Mouse (Mus musculus): Measurements from ENCODE around the gene Dll4.

Dll4 gene

DNA sequence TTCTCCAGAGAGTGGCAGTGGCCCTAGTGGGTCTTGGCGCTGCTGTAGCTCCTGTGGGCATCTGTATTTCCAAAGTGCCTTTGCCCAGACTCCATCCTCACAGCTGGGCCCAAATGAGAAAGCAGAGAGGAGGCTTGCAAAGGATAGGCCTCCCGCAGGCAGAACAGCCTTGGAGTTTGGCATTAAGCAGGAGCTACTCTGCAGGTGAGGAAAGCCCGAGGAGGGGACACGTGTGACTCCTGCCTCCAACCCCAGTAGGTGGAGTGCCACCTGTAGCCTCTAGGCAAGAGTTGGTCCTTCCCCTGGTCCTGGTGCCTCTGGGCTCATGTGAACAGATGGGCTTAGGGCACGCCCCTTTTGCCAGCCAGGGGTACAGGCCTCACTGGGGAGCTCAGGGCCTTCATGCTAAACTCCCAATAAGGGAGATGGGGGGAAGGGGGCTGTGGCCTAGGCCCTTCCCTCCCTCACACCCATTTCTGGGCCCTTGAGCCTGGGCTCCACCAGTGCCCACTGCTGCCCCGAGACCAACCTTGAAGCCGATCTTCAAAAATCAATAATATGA is 9.5 kb downstream of the Dll4 start:
- no peak for ATAC-seq (ENCODE audit: low TSS enrichment)

DNA sequence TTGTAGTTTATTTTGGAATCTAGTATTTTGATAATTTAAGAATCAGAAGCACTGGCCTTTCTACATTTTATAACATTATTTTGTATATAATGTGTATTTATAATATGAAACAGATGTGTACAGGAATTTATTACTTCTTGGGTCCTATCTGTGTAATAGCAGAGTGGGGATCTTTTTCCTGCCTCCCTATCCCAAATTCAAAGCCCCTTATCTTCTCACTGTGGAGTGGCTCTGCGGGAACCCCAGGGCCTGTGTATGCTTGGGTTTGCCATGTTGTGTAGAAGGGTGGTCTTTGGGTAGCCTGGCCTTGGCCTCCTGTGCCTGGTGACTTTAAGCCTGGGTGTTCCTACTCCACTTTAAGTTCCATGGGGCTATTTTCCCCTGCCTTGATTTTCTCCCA is 10.0 kb downstream of the Dll4 start:
- ATAC-seq (ENCODE audit: low TSS enrichment), result no peak

DNA sequence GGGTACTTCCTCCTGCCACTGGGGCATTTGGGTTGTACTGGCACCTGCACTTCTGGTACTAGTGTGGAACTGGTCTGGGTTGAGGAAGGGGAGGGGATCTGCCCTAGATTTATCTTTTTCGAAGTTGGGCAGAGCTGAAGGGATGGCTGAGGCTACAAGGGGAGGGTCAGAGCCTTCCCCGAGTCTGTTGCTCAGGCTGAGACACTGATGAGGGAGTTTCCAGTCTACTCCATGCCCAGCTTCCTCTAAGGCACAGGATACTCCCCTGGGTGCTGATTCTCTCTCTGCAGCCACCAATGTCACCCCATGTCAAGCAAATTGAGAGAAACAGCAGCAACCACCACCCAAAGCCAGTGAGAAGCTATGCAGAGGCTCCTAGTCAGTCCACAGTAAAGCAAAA is 10.4 kb downstream of the Dll4 start:
- no peak for ATAC-seq (ENCODE audit: low TSS enrichment)

DNA sequence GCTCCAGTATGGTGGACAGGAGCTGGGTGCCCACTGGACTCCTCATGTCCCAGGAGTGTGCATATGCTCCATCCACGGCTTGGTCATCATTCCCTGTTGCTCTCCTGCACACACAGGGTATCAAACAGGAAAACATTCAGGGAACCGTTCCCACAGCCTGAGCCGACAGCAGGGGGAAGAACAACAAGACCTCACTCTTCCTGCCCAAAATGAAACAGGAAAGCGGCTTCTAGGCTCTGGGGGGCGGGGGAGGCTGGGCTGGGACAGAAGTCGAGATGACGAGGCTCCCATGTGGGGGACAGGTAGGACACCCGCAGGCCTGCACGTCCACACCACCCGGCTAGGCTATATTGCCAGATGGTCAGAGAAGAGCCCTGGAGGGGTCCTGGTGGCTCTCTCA is 10.9 kb downstream of the Dll4 start:
- no peak for ATAC-seq (ENCODE audit: low TSS enrichment)

DNA sequence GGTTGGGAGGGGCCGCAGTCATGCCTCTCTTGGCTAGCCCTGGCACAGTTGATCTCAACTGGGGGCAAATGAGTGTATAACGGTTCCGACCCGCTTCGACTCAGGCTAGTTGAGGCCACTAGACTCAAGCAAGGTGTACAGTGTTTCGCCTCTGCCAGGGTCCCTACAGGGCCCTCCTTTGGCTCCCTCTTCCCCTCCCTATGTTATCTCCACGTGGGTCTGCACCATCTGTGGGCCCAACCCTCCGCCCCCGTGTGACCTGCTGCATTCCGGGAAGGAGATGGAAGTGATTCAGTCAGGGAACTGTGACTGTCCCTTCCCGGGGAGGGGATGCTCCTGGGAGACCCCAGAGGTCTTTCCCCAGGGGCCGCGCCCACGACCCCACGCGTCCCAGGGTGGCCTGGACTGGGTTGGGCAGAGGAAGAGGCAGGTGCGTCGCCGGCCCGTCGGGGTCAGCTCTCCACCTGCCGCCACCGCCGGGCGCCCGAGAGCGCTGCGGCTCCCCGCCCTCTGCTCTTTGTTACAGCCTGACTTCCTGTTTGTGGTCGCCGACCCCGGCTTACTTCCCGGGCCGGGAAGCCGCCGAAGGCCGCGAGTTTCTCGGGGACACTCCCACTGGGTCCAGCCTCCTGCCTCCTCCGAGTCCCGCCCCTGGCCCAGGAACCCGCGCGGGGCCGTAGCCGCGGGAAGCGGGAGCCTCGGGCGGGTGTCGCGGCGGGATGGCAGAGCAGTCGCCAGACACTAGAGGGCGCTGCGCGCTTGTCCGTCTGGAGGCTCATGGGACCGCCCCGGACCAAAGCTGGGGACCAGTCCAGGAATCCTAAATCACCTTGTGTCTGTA is 12.1 kb downstream of the Dll4 start:
- peak; percentile 97 for ATAC-seq (ENCODE audit: low TSS enrichment)

GRCm38 (mm10) chr2:119344537-119345138 is 19.1 kb downstream of the Dll4 start:
- no peak for ATAC-seq (ENCODE audit: low TSS enrichment)

DNA sequence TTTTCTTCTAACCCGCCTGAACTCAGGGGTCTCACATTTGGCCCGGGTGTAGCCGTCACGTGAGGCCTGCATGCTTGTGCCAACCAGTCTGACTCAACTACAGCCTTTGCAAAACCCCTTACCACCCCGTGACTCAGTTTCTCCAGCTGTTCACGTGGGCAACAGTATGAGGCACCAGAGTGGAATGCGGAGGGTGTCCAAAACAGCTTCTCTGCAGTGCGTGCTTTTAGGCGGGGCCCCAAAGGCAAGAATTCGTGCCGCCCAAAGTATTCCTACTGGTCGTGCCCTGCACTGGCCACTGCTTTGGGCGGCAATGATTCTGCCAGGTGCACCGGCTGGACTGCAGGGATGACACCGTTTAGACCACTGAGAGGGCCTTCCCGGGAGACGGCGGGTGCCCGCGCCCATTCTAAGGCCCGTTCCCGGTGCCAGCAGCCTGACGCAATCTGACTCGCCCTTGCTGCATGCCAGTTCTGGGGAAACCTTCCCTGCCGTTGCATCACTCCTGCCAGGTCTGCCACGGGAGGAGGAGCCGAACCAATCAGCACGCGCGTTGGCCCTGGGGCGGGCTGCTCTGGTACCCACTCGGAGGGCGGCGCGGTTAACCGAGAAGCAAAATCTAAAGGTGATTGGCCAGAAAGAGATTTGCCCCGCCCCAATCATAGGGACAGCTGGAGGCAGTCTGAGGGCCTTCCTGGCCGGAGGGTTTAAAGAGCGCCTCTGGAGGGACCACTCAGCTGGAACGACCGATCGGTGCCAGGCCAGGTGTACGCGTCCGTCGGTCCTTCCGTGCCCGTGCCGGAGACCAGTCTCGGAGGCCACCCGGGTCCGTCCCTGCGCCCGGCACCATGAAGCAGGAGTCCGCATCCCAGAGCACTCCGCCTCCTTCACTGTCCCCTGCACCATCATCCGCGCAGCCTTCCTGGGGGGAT is 25.2 kb downstream of the Dll4 start, which contains the start of gene Chac1:
Gene Chac1 (plus strand): TSS at position 675 of the 932 bp plus-strand sequence.
- peak; percentile 99 for ATAC-seq (ENCODE audit: low TSS enrichment)

DNA sequence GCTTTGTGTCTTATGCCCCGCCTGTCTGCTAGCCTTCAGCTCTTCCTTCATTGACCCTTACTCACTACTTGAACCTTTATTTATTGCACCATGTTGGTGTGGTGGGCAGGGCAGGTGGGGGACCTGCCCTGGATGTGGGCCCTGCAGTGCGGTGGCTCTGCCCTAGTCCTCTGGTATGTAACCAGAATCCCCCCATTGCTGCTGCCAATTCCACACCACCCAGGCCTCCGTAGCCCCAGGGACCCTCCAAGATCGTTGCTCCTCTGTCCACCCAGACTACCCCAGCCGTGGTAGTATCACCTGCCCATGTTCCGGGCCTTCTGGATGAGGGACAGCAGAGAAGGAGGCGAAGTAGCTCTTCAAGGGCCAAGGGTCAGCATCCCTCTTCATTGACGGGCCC is 28.1 kb downstream of the Dll4 start:
- ATAC-seq (ENCODE audit: low TSS enrichment), result no peak

GRCm38 (mm10) chr2:119355089-119355488 is 29.5 kb downstream of the Dll4 start:
- no peak for ATAC-seq (ENCODE audit: low TSS enrichment)

DNA sequence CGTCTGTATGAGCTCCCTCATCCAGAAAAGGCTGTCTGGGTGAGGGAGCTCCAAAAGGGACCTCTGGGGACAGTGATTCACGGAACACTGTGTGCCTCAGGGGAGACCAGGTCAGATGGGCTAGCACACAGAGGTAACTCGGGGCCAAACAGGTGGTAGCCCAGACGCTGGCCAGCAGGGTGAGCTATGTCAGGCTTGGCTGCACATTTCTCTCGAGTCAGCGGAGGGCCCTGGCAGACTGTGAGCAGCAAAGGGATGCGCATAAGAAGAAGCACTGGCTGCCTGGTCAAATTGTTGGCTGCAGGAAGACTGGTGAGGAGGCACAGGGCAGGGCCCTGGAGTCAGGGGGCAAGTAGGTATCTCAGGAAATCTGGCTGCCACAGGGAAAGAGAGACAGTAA is 30.1 kb downstream of the Dll4 start:
- ATAC-seq (ENCODE audit: low TSS enrichment), result no peak

DNA sequence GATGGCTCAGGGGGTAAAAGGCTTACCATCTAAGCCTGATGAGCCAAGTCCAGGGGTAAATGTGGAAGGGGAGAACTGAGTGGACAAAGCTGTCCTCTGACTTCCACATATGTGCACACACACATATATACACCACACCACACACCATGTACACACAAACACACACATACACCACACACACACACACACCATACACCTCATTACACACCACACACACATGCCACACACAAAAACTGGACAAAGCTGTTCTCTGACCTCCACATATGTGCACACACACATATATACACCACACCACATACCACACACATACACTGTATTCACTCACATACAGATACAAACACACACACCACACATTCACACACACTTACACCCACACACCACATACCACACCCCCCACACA is 30.7 kb downstream of the Dll4 start:
- ATAC-seq (ENCODE audit: low TSS enrichment), result no peak

DNA sequence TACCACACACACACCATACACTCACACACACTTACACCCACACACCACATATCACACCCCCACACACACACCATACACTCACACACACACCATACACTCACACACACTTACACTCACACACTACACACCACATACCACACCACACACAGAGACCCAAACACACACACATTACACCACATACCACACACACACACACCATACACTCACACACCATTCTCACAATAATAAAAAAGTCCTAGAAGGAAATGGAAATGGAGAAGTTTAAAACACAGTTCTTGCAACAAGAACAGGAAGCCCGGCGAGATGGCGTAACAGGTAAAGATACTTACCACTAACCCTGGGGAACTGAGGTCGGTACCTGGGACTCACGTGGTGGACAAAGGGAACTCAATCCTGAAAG is 31.2 kb downstream of the Dll4 start:
- no peak for ATAC-seq (ENCODE audit: low TSS enrichment)

- no peak for ATAC-seq (ENCODE audit: low TSS enrichment)
These were observed 32.7 kb downstream of the Dll4 start for GRCm38 (mm10) chr2:119358249-119358648.

GRCm38 (mm10) chr2:119359721-119360291 is 34.2 kb downstream of the Dll4 start:
- no peak for ATAC-seq (ENCODE audit: low TSS enrichment)

DNA sequence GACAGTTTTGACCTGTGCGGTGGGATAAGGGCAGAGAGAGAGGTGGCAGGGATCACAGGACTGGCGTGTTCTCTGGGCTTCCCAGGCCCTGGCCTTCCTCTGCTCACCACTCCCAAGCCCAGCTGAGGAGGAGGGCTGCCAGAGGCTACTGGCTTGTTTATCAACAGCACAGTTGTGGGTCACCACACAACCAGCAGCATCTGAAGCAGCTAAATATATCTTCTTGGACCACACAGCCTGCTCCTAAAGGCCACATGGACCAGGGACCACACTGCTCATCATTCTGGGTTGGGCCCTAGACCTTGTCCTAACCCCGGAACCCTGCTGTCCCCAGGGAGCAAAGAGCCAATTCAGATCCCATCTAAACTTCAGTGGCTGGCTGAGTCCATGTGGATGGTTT is 39.4 kb downstream of the Dll4 start:
- no peak for ATAC-seq (ENCODE audit: low TSS enrichment)

DNA sequence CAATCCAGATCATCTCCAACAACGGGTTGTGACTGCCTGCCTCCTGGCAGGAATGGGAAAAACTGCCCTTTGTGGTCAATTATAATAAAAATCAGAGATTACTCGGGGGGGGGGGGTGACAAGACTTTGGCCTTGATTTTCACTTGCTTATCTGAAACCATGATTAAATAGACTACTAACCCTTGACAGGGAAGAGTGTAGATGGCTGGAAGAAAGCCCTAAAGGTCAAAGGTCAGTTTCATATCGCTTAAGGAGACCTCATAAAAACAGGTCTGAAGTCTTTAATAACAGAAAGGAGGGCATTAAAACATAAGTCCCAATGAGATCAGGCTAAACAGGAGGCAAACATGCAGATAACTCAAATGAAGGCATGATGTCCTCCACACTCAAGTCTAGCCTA is 41.8 kb downstream of the Dll4 start:
- ATAC-seq (ENCODE audit: low TSS enrichment), result no peak

- ATAC-seq (ENCODE audit: low TSS enrichment), result no peak
These were observed 44.5 kb downstream of the Dll4 start for GRCm38 (mm10) chr2:119370116-119370515.

DNA sequence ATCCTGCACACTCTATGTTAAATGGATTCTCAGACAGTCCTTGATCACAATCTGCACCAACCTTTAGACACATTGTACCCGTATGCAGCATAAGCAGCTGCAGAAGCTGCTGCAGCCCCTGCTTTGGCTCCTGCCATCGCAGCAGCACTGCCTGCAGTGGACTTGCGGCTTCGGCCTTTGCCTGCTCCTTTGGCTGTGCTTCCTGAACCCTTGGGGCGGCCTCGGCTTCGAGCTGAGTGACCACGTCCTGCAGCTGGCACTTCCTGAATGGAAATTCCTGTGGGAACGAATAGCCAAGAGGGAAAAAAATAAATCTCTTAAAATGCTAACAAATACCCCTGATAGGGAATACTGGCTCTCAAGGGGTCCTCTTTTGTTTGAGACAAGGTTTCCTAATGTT is 51.7 kb downstream of the Dll4 start:
- no peak for ATAC-seq (ENCODE audit: low TSS enrichment)

DNA sequence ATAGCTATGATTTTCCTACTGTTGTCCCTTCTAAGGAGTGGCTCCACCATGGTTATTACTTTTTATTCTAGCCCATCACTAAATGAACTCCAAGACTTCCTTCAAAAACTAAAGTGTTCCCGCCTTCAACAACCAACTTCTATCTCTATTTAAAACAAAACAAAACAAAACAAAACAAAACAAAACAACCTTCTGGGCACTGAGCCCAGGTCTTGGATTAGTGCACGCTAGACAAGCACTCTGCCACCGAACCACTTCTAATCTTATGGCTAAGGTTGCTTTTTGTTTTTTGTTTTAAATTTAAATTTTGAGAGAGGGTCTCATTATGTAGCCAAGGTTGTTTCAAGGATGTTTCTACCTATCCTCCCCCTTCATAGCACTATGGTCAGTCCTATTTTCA is 52.2 kb downstream of the Dll4 start:
- no peak for ATAC-seq (ENCODE audit: low TSS enrichment)

- ATAC-seq (ENCODE audit: low TSS enrichment), result no peak
These were observed 53.9 kb downstream of the Dll4 start for GRCm38 (mm10) chr2:119379455-119379854.

Measured in frontal cortex, adult (tissue).